Mouse (Mus musculus): ENCODE results near the gene Atn1. TPM values are rescaled to one million over a fixed set of nuclear protein-coding genes. Genes with fewer than 3 reads are reported as not detected.
"Not testable (repeated sequence)": the region's sequence is repeated elsewhere in the genome, so short reads cannot be mapped to it uniquely, and the experiment has no call there.

Gene Atn1
- 100 to 1,000 TPM; 161 to 181 TPM for total RNA-seq (2021)
- long read RNA-seq, full-length matches to known transcripts: 1 of 58 reads
- long read RNA-seq, partial matches to known transcripts: 47 of 58 reads
- long read RNA-seq, other reads (novel, unspliced or antisense): 10 of 58 reads

DNA sequence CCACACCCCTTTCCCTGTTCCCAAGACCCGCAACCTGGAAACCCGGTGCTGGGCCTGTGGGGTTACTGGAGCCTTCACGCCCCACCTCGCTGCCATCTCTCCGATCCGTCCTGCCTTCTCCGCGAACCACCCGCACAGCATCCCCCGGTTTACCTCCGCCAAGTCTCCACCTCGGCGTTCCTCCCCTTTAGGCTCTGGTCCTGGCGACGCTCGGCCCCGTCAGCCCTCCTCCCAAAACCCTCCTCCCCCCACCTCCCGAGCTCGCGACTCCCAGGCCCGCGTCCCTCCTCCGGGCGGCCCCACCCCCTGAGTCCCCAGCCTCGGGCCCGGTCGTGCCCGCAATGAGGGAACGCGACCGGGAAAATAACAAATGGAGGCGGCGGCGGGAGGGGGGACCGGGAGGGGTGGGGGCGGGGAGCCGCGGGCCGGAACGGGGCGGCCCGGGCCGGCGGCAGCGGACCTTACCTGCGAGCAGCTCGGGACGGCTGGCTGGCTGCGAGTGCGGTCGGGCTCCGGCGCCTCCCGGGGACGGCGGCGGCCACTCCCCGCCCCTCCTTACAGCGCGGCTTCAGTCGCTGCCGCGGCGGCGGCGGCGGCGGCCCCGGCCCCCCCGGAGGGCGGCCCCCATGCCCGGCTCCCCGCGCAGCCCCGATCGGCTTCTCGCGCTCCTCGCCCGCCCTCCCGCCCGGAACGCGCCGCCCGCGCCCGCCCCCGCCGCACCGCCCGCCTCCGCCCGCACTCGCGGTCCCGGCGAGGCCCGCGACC, at the start of gene Atn1, which contains the start of gene Gm45234:
Gene Atn1, minus strand, starts transcription at position 694 of the 765 bp plus-strand sequence.
Gene Gm45234, minus strand, starts transcription at position 191 of the 765 bp plus-strand sequence.
- peak in 1 of 2 experiments; percentile 52 for DNase-seq (ENCODE audit: low spot score in 2 of 2)

DNA sequence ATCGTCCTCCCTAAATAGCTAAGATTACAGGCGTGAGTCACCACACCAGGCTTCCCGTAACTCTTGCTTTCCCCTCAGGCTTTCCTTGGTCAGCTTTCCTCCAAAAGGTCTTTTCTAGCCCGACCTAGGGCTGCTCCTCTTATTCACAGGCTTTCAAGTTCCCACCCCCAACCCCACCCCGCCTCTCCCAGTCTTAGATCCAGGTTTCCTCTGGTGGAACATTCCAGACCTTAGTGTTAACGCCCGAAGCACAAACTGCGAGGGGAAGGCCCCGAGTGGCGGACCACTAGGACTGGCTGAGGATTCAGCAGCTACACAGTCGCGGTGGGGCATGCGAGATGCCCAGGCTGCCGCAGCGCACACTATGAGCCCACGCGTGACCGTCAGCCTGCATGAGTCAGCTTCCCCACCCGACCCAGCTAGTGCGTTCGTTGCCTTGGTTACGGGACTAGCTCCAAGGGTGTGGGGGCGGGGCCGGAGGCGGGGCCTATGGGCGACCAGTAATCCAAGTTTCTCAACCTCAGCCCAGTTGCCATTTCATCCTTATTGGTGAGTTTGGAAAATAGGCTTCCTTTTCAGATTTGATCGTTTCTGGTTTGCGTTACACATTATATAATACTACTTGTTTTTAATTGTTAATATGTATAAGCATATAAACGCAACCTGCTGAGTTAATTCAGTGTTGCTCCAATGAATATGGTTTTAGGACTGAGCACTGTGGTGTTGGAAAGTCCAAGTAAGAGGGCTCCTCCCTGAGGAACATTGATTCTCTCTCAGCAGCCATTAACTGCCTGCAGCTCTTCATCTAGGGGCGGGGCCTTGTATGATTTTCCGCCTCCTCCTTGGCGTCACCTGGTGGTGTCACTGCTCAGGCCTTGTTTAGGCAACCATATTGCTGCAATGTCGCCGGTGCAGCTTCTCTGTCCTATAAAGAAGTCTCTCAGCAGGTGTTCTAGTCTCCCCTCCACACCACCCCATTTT, 49.3 kb upstream of the Atn1 start:
- DNase-seq (ENCODE audit: low spot score in 2 of 2): peak; percentile 95 to 98

DNA sequence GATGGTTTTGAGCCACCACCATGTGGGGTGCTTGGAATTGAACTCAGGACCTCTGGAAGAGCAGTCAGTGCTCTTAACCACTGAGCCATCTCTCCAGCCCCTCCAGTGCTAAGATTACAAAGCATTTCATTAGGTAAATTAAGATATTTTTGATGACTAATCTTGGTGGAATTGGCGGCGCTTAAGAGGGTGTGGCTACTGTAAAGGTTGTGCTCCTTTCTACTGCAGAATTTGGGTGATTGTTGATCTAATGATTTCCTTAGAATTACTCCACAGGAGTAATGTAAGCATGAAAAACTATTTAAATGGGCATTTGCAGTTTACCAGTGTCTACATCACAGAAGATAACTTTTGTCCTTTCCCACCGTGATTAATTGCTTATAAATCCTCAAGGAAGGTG, 48.0 kb upstream of the Atn1 start:
- no peak for DNase-seq (ENCODE audit: low spot score in 2 of 2)

- DNase-seq (ENCODE audit: low spot score in 2 of 2): not testable (repeated sequence)
Observed at GRCm38 (mm10) chr6:124803691-124804090, 47.4 kb upstream of the Atn1 start.

DNA sequence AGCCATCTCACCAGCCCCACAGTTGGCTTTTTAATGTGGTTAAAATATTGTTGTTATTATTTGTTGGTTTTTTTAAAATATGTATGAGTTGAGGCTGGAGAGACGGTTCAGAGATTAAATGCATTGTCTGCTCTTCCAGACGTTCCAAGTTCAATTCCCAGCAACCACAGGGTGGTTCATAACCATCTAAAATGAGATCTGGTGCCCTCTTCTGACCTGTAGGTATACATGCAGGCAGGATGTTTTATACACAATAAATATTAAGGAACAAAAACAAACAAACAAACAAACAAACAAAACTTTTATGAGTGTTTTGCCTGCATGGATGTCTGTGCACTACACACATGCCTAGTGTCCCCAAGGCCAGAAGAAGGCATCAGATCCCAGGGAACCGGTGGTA, 46.7 kb upstream of the Atn1 start:
- no peak for DNase-seq (ENCODE audit: low spot score in 2 of 2)

DNA sequence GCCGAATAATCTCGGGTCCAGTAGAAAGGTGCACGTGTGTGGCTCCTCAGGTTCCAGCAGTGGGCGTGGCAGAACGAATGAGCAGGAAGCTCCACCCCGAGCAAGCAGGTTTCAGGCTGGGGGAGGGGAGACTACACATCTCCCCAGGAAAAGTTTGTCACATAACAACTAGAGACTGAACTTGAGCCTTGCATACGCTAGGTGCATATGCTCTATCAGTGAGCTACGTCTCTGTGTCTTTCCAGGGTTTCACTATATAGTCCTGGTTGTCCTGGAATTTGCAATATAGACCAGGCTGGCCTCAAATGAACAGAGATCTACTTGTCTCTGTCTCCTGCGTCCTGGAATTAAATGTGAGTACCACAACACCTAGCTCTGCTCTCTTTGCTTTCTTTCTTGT, 46.1 kb upstream of the Atn1 start:
- DNase-seq (ENCODE audit: low spot score in 2 of 2): not testable (repeated sequence)

DNA sequence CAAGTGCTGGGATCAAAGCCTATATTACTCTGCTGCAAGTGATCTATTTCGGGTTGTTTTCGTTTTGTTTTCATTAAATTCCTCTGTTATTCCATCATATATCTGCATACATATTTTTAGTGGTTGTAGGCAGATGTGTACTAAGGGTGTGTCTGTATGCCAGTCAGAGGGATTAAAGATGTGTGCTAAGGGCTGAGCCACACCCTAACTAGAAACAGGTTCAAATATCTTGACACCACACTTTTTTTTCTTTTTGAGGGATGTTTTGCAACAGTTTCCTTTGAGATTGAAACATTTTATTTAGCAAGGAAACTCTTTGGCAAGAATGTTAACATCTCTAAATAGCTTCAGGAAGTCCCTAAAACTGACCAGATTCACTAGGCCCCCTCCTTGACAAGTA, 39.9 kb upstream of the Atn1 start:
- DNase-seq (ENCODE audit: low spot score in 2 of 2): no peak

DNA sequence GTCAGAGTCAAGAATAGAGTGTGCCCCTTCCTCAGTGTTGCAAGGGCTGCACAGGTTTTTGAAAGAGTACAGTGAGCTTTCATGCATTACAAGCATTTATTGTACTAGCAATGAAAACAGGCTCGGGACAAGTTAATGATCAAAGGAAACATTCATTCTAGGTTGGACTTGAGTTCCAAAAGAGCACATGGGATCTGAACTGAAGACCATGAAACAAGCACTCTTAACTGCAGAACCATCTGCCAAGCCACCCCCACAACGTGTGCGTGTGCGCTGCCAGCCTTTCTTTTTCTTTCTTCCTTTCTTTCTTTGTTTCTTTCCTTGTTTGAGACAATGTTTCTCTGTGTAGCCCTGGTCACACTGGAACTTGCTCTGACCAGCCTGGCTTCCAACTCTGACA, 39.5 kb upstream of the Atn1 start:
- peak in 1 of 2 experiments; percentile 25 for DNase-seq (ENCODE audit: low spot score in 2 of 2)

- DNase-seq (ENCODE audit: low spot score in 2 of 2): no peak
Observed at GRCm38 (mm10) chr6:124791911-124792310, 35.6 kb upstream of the Atn1 start.

DNA sequence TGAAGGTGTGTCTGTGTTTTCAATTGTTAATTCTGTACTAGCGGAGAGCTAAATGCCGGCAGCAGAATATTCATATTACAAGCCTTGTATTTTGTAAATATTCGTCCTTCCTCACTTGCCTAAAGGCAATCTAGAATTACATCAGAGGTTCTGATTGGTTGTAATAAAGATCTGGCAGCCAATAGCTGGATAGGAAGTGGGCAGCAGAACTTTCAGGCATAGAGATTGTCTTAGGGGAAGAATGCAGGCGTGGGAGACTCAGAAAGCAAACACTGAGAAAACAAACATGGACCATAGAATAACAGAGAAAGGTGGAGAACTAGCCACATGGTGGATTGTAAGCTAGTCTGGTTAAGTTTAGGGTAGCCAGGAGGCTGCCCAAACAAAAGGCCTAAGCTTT, 33.8 kb upstream of the Atn1 start:
- no peak for DNase-seq (ENCODE audit: low spot score in 2 of 2)

GRCm38 (mm10) chr6:124789519-124789918, 33.2 kb upstream of the Atn1 start:
- DNase-seq (ENCODE audit: low spot score in 2 of 2): no peak

GRCm38 (mm10) chr6:124787722-124788121, 31.4 kb upstream of the Atn1 start:
- DNase-seq (ENCODE audit: low spot score in 2 of 2): no peak

- no peak for DNase-seq (ENCODE audit: low spot score in 2 of 2)
Observed at GRCm38 (mm10) chr6:124786756-124787420, 30.6 kb upstream of the Atn1 start.

GRCm38 (mm10) chr6:124782436-124782835, 26.1 kb upstream of the Atn1 start:
- DNase-seq (ENCODE audit: low spot score in 2 of 2): no peak

GRCm38 (mm10) chr6:124780917-124781316, 24.6 kb upstream of the Atn1 start:
- no peak for DNase-seq (ENCODE audit: low spot score in 2 of 2)

DNA sequence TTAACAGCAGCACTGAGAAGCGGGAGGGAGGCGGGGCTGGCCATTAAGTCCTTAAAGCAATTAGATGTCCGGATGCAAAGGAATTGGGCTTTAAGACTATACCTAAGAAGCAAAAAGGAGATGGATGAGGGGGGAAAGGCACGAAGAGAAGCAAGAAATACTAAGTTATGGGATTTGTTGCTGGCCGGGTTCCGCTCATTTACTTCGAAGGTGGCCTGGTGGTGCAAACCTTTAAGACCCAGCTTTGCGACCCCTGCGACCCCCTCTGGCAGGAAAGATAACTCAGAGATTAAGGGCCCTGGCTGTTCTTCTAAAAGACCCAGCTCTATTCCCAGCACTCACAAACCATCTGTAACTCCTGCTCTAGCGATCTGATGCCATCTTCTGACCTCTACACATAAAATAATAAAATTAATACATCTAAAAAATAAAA, 23.7 kb upstream of the Atn1 start:
- no peak for DNase-seq (ENCODE audit: low spot score in 2 of 2)

DNA sequence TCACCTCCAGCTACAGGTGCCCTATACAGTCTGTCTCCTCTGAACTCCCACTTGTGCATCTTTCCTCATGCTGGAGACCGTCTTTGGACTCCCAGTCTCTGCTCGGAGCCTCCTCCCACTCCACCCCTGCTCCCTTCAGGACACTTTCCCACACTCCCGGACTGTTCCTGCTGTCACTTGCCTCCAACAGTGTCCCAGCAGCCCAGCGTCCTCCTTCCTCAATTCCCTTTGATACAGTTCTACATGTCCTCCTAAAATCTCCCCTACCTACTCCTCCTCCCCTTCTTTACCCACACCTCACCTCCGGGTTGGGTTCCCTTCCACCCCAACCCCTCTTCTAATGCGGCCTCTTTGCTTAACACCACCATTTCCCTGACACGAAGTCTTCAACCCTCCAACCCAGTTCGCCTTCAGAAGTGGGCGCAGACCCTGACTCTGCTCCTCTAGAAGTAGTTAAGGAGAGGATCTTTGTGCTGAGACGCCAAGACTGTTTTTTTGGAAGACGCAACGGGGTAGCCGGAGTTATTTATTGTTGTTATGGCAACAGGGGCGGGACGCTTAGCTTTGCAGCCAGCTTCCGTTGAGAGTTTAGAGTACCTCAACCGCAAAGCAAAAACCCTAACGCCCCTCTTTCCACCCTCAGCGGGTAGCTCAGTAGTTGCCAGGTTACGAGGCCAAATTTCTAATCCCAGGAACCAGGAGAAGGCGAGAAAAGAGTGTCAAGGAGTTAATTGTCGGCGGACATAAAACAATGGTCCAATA, 23.1 kb upstream of the Atn1 start, which contains the start of gene Lrrc23:
Gene Lrrc23, minus strand, starts transcription at position 506 of the 762 bp plus-strand sequence.
- peak in 1 of 2 experiments; percentile 47 for DNase-seq (ENCODE audit: low spot score in 2 of 2)

- DNase-seq (ENCODE audit: low spot score in 2 of 2): no peak
Observed at GRCm38 (mm10) chr6:124770511-124770910, 14.2 kb upstream of the Atn1 start.

- no peak for DNase-seq (ENCODE audit: low spot score in 2 of 2)
Observed at GRCm38 (mm10) chr6:124770013-124770412, 13.7 kb upstream of the Atn1 start.

- DNase-seq (ENCODE audit: low spot score in 2 of 2): peak in 1 of 2 experiments; percentile 84
Observed at GRCm38 (mm10) chr6:124769101-124769765, 12.9 kb upstream of the Atn1 start, which contains the start of gene Eno2. Eno2 (minus strand) TSS chr6:124769673.

All from layer of hippocampus, adult 18-20 months (tissue).